Mouse (Mus musculus): ENCODE results near the gene Cacna2d1. TPM values are rescaled to one million over a fixed set of nuclear protein-coding genes. Genes with fewer than 3 reads are reported as not detected.
A peak's percentile ranks its signal among the peaks of the same experiment; 100 is the strongest.

The Cacna2d1 gene
- polyA plus RNA-seq, 1 experiment from 2014 or later, result 32.8 TPM

DNA sequence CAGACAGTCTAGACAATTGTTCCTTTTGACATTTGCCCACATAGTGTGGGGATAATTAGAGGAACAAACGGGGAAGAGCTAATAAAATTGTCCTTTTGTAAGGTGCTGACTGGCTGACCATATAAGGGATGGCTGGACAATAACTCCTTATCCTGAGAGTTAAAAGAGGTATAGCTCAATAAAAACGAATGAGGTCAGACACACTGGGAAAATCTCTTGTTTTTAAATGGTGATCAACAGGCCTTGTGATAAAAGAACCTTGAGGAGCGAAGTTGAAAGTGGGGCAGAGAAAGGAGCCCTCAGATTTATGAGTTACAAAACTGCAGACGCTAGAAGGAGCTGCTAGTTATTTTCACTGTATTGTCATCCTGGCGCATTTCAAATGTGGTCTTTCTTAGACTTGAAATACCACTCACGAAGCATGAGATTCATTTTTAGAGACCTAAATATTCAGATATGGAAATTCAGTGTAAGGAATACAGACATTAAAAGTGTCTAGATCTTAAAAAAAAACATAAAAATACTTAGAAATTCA, 6.8 kb downstream of the Cacna2d1 start:
- H3K4me3 ChIP-seq (replicated peaks), result no peak overlapping the region
- 0 out of 2 replicates have a peak, but pooled peaks cover 2% of the 10 kb centered on the region for H3K4me1 ChIP-seq
- no peak overlapping the region for H3K27ac ChIP-seq (replicated peaks)
- no peaks in the 10 kb centered on the region for H3K36me3 ChIP-seq
- no peak for ATAC-seq (ENCODE audit: low FRiP score)
- H3K27me3 ChIP-seq (replicated peaks), result peaks cover 16% of the 10 kb centered on the region
- H3K9ac ChIP-seq (replicated peaks), result no peak overlapping the region
- 0 out of 2 replicates have a peak overlapping the region, but pooled peaks have one; percentile 0 for H3K4me2 ChIP-seq
- no peaks in the 10 kb centered on the region for H3K9me3 ChIP-seq (replicated peaks)
- WGBS, result 7% methylated on average over 6 of the region's 6 CpGs

DNA sequence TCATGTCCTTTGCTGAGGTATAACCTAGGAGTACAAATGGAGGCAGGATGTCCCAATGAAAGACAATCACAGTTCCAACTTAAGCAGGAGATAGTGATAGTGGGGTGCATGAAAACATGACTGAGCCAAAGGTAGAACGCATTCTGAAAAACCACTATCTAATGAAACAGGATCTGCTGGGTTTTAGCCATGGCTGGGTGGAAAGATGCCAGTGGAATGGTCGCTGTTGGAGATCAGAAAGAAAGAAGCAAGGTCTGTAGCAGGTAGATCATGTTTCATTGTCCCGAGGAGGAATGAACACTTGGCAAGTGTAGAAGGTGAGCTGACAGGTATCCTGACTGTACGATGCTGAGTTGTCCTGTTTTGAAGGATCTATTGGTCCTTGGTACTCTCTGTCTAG, 7.6 kb downstream of the Cacna2d1 start:
- no peak for ATAC-seq (ENCODE audit: low FRiP score)
- Histone ChIP-seq H3K9me3 (replicated peaks) (no peaks in the 10 kb centered on the region), H3K27me3 (replicated peaks) (peaks cover 16% of the 10 kb centered on the region), H3K4me3 (replicated peaks) (no peak overlapping the region), H3K27ac (replicated peaks) (no peak overlapping the region), H3K4me1 (0 out of 2 replicates have a peak, but pooled peaks cover 2% of the 10 kb centered on the region), H3K36me3 (no peaks in the 10 kb centered on the region), H3K4me2 (no peak overlapping the region), H3K9ac (replicated peaks) (no peak overlapping the region)
- 77% methylated on average over 4 of the region's 4 CpGs for WGBS

DNA sequence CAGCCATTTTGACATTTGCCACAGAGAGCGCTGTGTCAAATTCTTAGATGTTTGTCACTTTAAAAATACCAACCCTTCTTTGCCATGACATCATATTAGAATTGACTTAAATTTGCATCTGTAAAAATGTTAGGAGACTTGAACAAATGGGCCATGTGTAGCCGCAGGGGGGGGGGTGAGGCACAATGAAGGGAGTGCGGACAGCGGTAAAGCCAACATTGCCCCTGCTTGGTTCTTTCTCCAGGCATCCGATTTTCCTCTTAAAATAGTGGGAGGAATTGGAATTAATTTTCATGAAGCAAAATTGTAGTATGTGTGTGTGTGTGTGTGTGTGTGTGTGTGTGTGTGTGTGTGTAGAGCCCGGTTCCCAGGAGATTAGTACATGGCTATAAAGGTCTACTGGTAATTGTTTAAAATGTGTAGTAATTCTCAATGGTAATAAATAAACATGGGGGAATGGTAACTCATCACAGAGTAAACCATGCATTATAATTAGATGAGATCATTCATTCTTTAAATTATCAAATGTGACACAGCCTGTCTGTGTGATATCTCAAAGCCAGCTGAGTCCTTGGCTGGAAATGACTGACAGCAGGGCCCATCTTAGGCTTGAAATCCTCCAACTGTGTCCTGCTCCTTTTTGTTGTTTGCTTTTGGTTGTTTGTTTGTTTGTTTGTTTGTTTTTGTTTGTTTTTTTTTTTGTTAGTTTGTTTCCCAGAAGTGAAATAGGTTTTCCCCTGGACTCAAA, 14.0 kb downstream of the Cacna2d1 start:
- H3K9me3 ChIP-seq (replicated peaks), result no peaks in the 10 kb centered on the region
- ATAC-seq (ENCODE audit: low FRiP score), result no peak
- H3K27ac ChIP-seq (replicated peaks), result no peak overlapping the region
- H3K4me3 ChIP-seq (replicated peaks), result no peak overlapping the region
- H3K4me2 ChIP-seq, result no peak overlapping the region
- WGBS, result 59% methylated on average over 6 of the region's 6 CpGs
- peaks cover under 1% of the 10 kb centered on the region; the same call in 1 of the 2 replicates for H3K27me3 ChIP-seq (replicated peaks)
- H3K4me1 ChIP-seq, result no peaks in the 10 kb centered on the region
- H3K9ac ChIP-seq (replicated peaks), result no peak overlapping the region
- H3K36me3 ChIP-seq, result no peaks in the 10 kb centered on the region

DNA sequence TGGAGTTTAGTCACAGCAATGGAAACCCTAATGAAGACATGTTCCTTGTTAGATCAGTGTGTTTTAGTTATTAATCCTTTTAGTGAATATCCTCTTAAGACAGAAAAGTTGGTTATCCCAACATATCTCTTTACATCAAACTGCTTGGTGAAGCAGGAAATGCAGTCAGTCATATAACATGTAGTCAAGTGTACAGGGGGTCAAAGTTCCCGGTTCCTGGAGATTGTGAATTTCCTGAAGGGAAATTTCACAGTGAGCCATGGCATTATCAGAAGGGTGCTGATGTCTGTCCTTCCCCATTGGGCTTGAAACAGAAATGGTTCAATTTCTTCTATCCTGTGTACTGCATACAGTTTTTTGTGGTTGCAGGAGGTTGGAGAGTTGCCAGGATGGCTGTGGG, 25.3 kb downstream of the Cacna2d1 start:
- no peak for ATAC-seq (ENCODE audit: low FRiP score)
- 80% methylated on average over 1 of the region's 1 CpGs for WGBS

DNA sequence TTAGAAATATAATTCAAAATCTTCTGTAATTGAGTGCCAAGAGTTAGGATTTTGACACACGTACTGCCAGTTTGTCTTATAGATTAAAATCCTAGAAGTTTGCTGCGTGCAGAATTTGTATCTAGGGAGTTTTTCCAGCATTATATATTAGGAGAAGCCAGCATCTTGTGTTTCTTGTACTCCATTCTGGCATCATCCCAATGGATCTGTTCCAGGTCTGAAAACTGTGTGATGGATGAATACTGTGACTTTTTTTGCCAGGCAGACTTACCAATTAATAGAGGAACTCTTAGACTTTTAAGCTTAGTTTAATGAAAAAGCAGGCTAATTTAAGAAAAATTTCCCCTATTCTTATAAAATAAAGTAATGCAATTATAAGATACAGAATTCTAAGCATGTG, 27.4 kb downstream of the Cacna2d1 start:
- Histone ChIP-seq H3K4me3 (replicated peaks) (no peak overlapping the region), H3K9me3 (replicated peaks) (no peaks in the 10 kb centered on the region), H3K9ac (replicated peaks) (no peak overlapping the region), H3K27ac (replicated peaks) (no peak overlapping the region), H3K36me3 (no peaks in the 10 kb centered on the region), H3K4me1 (no peaks in the 10 kb centered on the region), H3K4me2 (no peak overlapping the region), H3K27me3 (replicated peaks) (peaks cover 1% of the 10 kb centered on the region; the same call in 1 of the 2 replicates)
- 64% methylated on average over 2 of the region's 2 CpGs for WGBS
- ATAC-seq (ENCODE audit: low FRiP score), result no peak

More for the DNA sequence above, 25.3 kb downstream of the Cacna2d1 start:
- no peaks in the 10 kb centered on the region for H3K9me3 ChIP-seq (replicated peaks)
- H3K4me2 ChIP-seq, result no peak overlapping the region
- H3K36me3 ChIP-seq, result no peaks in the 10 kb centered on the region
- no peak overlapping the region for H3K9ac ChIP-seq (replicated peaks)
- no peak overlapping the region for H3K4me3 ChIP-seq (replicated peaks)
- no peak overlapping the region for H3K27ac ChIP-seq (replicated peaks)
- no peaks in the 10 kb centered on the region for H3K4me1 ChIP-seq
- H3K27me3 ChIP-seq (replicated peaks), result no peaks in the 10 kb centered on the region

DNA sequence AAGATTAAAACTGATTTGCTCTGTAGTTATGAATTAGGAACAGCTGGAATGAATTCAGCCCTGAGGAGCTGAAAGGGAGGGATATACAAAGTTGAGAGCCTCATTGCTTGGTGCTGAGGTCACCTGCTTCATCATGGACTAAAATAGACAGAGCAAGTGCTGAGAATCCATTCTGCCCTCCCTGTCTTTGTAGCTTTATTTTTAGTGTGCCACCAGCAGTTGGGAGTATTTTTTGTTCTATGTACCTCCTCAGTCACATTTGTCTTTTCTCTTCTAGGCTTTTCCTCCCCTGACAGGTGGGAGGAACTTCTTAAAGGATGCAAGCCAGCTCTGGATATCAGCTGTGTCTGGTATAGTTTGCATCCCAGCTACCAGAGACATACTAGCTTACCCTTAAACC, 32.4 kb downstream of the Cacna2d1 start:
- ATAC-seq (ENCODE audit: low FRiP score), result no peak
- Histone ChIP-seq H3K27ac (replicated peaks) (no peak overlapping the region), H3K27me3 (replicated peaks) (peaks cover 8% of the 10 kb centered on the region), H3K9ac (replicated peaks) (no peak overlapping the region), H3K9me3 (replicated peaks) (no peaks in the 10 kb centered on the region), H3K4me1 (no peaks in the 10 kb centered on the region), H3K4me3 (replicated peaks) (no peak overlapping the region), H3K36me3 (no peaks in the 10 kb centered on the region), H3K4me2 (no peak overlapping the region)

DNA sequence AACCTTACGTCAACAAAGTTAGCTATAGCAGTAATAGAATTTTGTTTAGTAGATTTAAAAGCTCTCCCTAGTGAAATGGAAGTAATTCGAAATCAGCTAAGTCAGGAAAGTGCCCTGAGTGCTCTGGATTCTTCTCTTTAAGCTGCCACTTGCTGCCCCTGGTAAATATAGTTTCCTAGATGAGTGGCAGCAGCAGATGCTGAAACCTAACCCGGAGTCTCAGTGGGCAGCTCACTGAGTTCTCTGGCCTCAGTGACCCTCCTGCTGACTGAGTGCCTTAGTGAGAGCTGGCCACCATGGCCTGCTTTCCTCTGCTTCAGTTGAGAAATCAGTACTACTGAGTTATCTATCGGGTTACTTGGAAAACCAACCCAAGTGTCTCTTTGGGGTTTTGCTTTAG, 37.3 kb downstream of the Cacna2d1 start:
- Histone ChIP-seq H3K9ac (replicated peaks) (no peak overlapping the region), H3K4me3 (replicated peaks) (no peak overlapping the region), H3K9me3 (replicated peaks) (no peaks in the 10 kb centered on the region), H3K4me1 (no peaks in the 10 kb centered on the region), H3K4me2 (no peak overlapping the region), H3K36me3 (no peaks in the 10 kb centered on the region), H3K27me3 (replicated peaks) (peaks cover 28% of the 10 kb centered on the region), H3K27ac (replicated peaks) (no peak overlapping the region)
- no peak for ATAC-seq (ENCODE audit: low FRiP score)
- 77% methylated on average over 4 of the region's 4 CpGs for WGBS

DNA sequence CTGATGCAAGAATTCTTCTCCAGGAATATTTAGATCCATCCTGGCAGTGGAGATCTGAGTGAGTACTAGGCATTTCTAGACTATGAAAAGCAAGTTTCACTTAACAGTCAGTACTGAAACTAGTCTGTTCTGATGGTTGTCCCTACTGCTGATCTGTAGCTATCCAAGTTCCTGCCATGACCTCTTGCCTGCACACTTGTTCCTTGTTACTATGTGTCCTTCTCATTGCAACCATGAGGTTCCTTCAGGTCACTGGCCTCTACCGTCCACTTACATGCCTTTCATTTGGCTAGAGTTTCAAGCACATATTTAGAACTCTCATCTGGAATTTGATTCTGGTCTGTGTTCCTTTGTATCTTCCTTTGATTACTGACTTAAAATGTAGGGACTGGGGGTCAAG, 37.9 kb downstream of the Cacna2d1 start:
- H3K36me3 ChIP-seq, result no peaks in the 10 kb centered on the region
- H3K9me3 ChIP-seq (replicated peaks), result no peaks in the 10 kb centered on the region
- H3K27ac ChIP-seq (replicated peaks), result no peak overlapping the region
- no peak for ATAC-seq (ENCODE audit: low FRiP score)
- H3K4me2 ChIP-seq, result no peak overlapping the region
- no peak overlapping the region for H3K4me3 ChIP-seq (replicated peaks)
- H3K27me3 ChIP-seq (replicated peaks), result peaks cover 32% of the 10 kb centered on the region
- 90% methylated on average over 1 of the region's 1 CpGs for WGBS
- H3K9ac ChIP-seq (replicated peaks), result no peak overlapping the region
- no peaks in the 10 kb centered on the region for H3K4me1 ChIP-seq

DNA sequence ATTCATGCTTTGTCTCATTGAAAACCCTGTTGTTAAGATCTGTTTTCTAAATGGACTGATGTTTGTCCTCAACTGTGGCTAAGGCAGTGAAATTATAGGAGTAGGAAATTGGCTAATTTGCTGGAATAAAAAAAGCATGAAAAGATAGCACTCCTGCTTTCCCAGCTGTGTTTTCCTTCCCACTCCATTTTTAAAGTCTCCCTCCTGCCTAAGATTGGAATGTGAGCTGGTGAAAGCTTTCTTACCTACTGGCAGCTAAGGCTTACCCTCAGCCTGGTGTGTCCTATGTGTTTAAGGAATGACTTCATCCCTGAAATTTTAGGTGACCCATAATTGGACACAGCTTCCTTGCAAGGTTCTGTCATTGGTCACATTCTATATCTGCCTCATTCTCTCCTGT, 40.2 kb downstream of the Cacna2d1 start:
- H3K4me3 ChIP-seq (replicated peaks), result no peak overlapping the region
- H3K4me2 ChIP-seq, result no peak overlapping the region
- H3K4me1 ChIP-seq, result peaks cover 4% of the 10 kb centered on the region; the same call in 1 of the 2 replicates
- no peaks in the 10 kb centered on the region for H3K9me3 ChIP-seq (replicated peaks)
- ATAC-seq (ENCODE audit: low FRiP score), result no peak
- no peak overlapping the region for H3K27ac ChIP-seq (replicated peaks)
- no peak overlapping the region for H3K9ac ChIP-seq (replicated peaks)
- H3K27me3 ChIP-seq (replicated peaks), result peaks cover 43% of the 10 kb centered on the region
- H3K36me3 ChIP-seq, result no peaks in the 10 kb centered on the region

DNA sequence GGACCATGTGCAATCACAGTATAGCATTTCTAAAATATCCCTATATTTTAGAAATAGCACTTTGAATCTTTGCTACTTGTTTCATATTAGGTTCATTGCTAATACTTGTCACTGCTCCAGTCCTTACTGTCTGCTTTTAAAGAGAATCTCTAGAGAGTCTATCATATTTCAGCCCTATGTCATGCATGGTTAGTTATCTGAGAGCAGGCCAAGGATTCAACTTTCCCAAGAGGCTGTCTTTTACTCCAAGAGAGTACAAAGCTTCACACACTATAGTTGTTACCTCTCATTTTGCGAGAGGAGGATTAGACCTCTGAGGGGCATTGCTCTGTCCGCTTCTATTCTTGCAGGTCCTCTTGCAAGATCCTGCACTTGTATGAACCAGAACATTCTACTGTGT, 44.7 kb downstream of the Cacna2d1 start:
- H3K4me1 ChIP-seq, result peaks cover 8% of the 10 kb centered on the region; the same call in 1 of the 2 replicates
- H3K9me3 ChIP-seq (replicated peaks), result no peaks in the 10 kb centered on the region
- no peaks in the 10 kb centered on the region for H3K36me3 ChIP-seq
- H3K27me3 ChIP-seq (replicated peaks), result peaks cover 46% of the 10 kb centered on the region
- no peak for ATAC-seq (ENCODE audit: low FRiP score)
- WGBS, result 83% methylated on average over 2 of the region's 2 CpGs
- no peak overlapping the region for H3K4me3 ChIP-seq (replicated peaks)
- no peak overlapping the region for H3K9ac ChIP-seq (replicated peaks)
- no peak overlapping the region for H3K4me2 ChIP-seq
- H3K27ac ChIP-seq (replicated peaks), result no peak overlapping the region

DNA sequence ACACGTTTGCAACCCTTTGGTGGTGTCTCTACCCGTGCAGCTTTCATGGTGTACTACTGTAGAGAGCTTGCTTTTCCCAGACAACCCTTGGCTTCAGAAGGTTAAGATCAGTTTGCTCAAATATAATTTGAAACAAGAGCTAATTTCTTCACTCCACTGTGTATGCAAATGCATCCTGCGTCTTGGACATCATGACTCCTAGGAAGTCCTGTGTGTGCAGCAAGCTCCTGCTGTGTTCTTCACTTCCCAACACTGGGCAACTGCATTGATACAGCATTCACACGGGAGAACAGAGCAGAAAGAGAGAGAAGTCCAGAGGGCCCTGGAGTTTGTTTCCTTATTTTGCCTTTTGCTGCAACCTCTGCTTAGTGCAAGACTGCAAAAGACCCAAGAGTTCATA, 48.1 kb downstream of the Cacna2d1 start:
- H3K36me3 ChIP-seq, result no peaks in the 10 kb centered on the region
- WGBS, result 38% methylated on average over 4 of the region's 4 CpGs
- H3K9ac ChIP-seq (replicated peaks), result no peak overlapping the region
- H3K27me3 ChIP-seq (replicated peaks), result peaks cover 34% of the 10 kb centered on the region
- peaks cover 13% of the 10 kb centered on the region; the same call in 1 of the 2 replicates for H3K4me1 ChIP-seq
- no peak overlapping the region for H3K4me3 ChIP-seq (replicated peaks)
- ATAC-seq (ENCODE audit: low FRiP score), result no peak
- no peaks in the 10 kb centered on the region for H3K9me3 ChIP-seq (replicated peaks)
- no peak overlapping the region for H3K27ac ChIP-seq (replicated peaks)
- no peak overlapping the region for H3K4me2 ChIP-seq

DNA sequence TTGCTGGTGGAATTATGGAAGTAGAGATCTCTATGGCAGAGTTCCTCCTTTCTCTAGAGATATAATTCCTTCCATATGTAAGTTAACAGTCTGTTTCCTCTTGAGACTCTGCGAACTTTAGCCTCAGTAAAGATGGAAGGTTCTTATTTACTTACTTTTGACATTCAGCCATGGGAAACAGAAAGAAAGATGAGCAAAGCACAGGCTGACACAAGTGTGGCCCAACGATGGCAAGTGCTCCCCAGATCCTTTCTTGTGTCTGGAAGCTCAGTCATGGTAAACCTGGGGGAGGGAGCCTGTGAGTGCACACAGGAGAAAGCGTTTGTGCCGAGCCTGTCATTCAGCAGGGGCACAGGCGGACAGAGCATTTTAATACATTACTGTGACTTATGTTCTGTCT, 48.9 kb downstream of the Cacna2d1 start:
- Histone ChIP-seq H3K9ac (replicated peaks) (no peak overlapping the region), H3K9me3 (replicated peaks) (no peaks in the 10 kb centered on the region), H3K4me1 (peaks cover 13% of the 10 kb centered on the region; the same call in 1 of the 2 replicates), H3K36me3 (no peaks in the 10 kb centered on the region), H3K27ac (replicated peaks) (no peak overlapping the region), H3K4me2 (no peak overlapping the region), H3K4me3 (replicated peaks) (no peak overlapping the region), H3K27me3 (replicated peaks) (peaks cover 30% of the 10 kb centered on the region)
- ATAC-seq (ENCODE audit: low FRiP score), result no peak
- WGBS, result 23% methylated on average over 5 of the region's 5 CpGs

Data from neural tube, embryonic 15.5 days (tissue).